10 mouse cellular contexts compared by ENCODE assay signal in genomic region chr12:21166884-21167575, GRCm38 (mm10).
DNase-seq lines count a peak whose midpoint lies in the region; ATAC-seq and TF ChIP-seq lines count a peak whose summit lies in the region.
"Had no signal": no experiment of that assay in that cellular context is flagged by ENCODE, and none has a peak within 500 bp of the region (broad histone marks: within the 10 kb centered on the region; RNA-seq: fewer than 3 reads in every experiment).

No protein-coding gene starts in this region.

- ATAC-seq in liver, postnatal 0 days: no peak
- ATAC-seq in liver, embryonic 11.5 days (replicated peaks; ENCODE audit: low FRiP score): no peak
- ATAC-seq in hematopoietic stem cell, adult 5-6 weeks (replicated peaks in 1 of 2; ENCODE audit: insufficient read depth in 1 of 2, low FRiP score in 2 of 2, low TSS enrichment in 1 of 2, low read depth in 1 of 2, poor library complexity in 2 of 2, severe bottlenecking in 2 of 2): peak; percentile 61 to 79
- ATAC-seq in intestine, embryonic 16.5 days: no peak
- ATAC-seq in forebrain, embryonic 12.5 days (ENCODE audit: low FRiP score): no peak

- no peaks in the 10 kb centered on the region for H3K9me3 ChIP-seq in liver, postnatal 0 days (ENCODE audit: low read length)
- no peaks in the 10 kb centered on the region for H3K9me3 ChIP-seq in liver, embryonic 11.5 days (ENCODE audit: control insufficient read depth, low read length)
- peaks cover 3% of the 10 kb centered on the region; the same call in 1 of the 2 replicates for H3K9me3 ChIP-seq in E14TG2a.4 (ENCODE audit: low read length)
- no peaks in the 10 kb centered on the region for H3K9me3 ChIP-seq in intestine, embryonic 16.5 days (ENCODE audit: control insufficient read depth, low read length)
- H3K9me3 ChIP-seq in forebrain, embryonic 12.5 days: 0 out of 2 replicates have a peak, but pooled peaks cover 3% of the 10 kb centered on the region
- H3K9me3 ChIP-seq: limb, embryonic 10.5 days had no signal

- TF ChIP-seq EP300 in liver, postnatal 0 days (IDR thresholded peaks at IDR 0.05; ENCODE audit: low read depth): no peak

- no peak overlapping the region; the same call in 1 of the 2 replicates for H3K9ac ChIP-seq in liver, postnatal 0 days (replicated peaks)
- no peak overlapping the region for H3K9ac ChIP-seq in liver, embryonic 11.5 days (ENCODE audit: low read depth, low read length)
- no peak overlapping the region for H3K9ac ChIP-seq in intestine, embryonic 16.5 days (ENCODE audit: low read depth, low read length)
- H3K9ac ChIP-seq in forebrain, embryonic 12.5 days: no peak overlapping the region

- no peak overlapping the region for H3K4me3 ChIP-seq in liver, postnatal 0 days (ENCODE audit: low read depth, low read length)
- H3K4me3 ChIP-seq in liver, embryonic 11.5 days (ENCODE audit: low read depth, low read length): no peak overlapping the region
- peak overlapping the region; percentile 55 for H3K4me3 ChIP-seq in E14TG2a.4 (replicated peaks; ENCODE audit: low read length)
- H3K4me3 ChIP-seq in thymus, adult 2 months (ENCODE audit: control insufficient read depth, insufficient read depth, low read length): no peak overlapping the region
- H3K4me3 ChIP-seq in intestine, embryonic 16.5 days (ENCODE audit: low read length): no peak overlapping the region
- H3K4me3 ChIP-seq in forebrain, embryonic 12.5 days (replicated peaks): no peak overlapping the region
- H3K4me3 ChIP-seq: limb, embryonic 10.5 days had no signal

- no peak for TF ChIP-seq POLR2A in thymus, adult 2 months (IDR thresholded peaks at IDR 0.05; ENCODE audit: control insufficient read depth, extremely low read depth, insufficient read depth, low read length, poor library complexity)

- H3K36me3 ChIP-seq in liver, postnatal 0 days (replicated peaks; ENCODE audit: insufficient read depth, low read length): no peaks in the 10 kb centered on the region; the same call in none of the 2 replicates
- H3K36me3 ChIP-seq in liver, embryonic 11.5 days (ENCODE audit: control insufficient read depth, insufficient read depth, low read length): 0 out of 2 replicates have a peak, but pooled peaks cover 2% of the 10 kb centered on the region
- H3K36me3 ChIP-seq in E14TG2a.4 (ENCODE audit: insufficient read depth, low read length): peaks cover 17% of the 10 kb centered on the region
- H3K36me3 ChIP-seq in thymus, adult 2 months (ENCODE audit: control insufficient read depth, insufficient read depth, low read length): no peaks in the 10 kb centered on the region
- no peaks in the 10 kb centered on the region for H3K36me3 ChIP-seq in intestine, embryonic 16.5 days (ENCODE audit: control insufficient read depth, insufficient read depth, low read length)
- H3K36me3 ChIP-seq in forebrain, embryonic 12.5 days (replicated peaks): peaks cover 25% of the 10 kb centered on the region

- no peak for TF ChIP-seq CTCF in liver, postnatal 0 days (IDR thresholded peaks at IDR 0.05; ENCODE audit: low read depth)
- TF ChIP-seq CTCF in E14TG2a.4 (conservative IDR thresholded peaks at IDR 0.05; ENCODE audit: low read length): no peak
- TF ChIP-seq CTCF in thymus, adult 2 months (IDR thresholded peaks at IDR 0.05; ENCODE audit: borderline replicate concordance, control insufficient read depth, extremely low read depth, insufficient read depth, low read length, poor library complexity): no peak

- H3K27me3 ChIP-seq in liver, postnatal 0 days (ENCODE audit: insufficient read depth, low read length): no peaks in the 10 kb centered on the region
- no peaks in the 10 kb centered on the region for H3K27me3 ChIP-seq in liver, embryonic 11.5 days (replicated peaks; ENCODE audit: control insufficient read depth, insufficient read depth, low read length)
- H3K27me3 ChIP-seq in E14TG2a.4 (ENCODE audit: insufficient read depth, low read length): no peaks in the 10 kb centered on the region
- H3K27me3 ChIP-seq in thymus, adult 2 months (ENCODE audit: control insufficient read depth, insufficient read depth, low read length): no peaks in the 10 kb centered on the region
- no peaks in the 10 kb centered on the region for H3K27me3 ChIP-seq in intestine, embryonic 16.5 days (replicated peaks; ENCODE audit: control insufficient read depth, insufficient read depth, low read length)
- H3K27me3 ChIP-seq in forebrain, embryonic 12.5 days: no peaks in the 10 kb centered on the region

- H3K27ac ChIP-seq in liver, postnatal 0 days (ENCODE audit: low read depth): peak overlapping the region; percentile 91
- no peak overlapping the region for H3K27ac ChIP-seq in liver, embryonic 11.5 days (ENCODE audit: low read depth, low read length)
- no peak overlapping the region for H3K27ac ChIP-seq in thymus, adult 2 months (ENCODE audit: control insufficient read depth, insufficient read depth, low read length)
- H3K27ac ChIP-seq in intestine, embryonic 16.5 days (ENCODE audit: low read length): no peak overlapping the region
- no peak overlapping the region for H3K27ac ChIP-seq in forebrain, embryonic 12.5 days
- H3K27ac ChIP-seq: limb, embryonic 10.5 days had no signal

- WGBS in liver, postnatal 0 days (ENCODE audit: insufficient replicate concordance): 14% methylated on average over 6 of the region's 6 CpGs
- 21% methylated on average over 6 of the region's 6 CpGs for WGBS in liver, embryonic 11.5 days
- 5% methylated on average over 6 of the region's 6 CpGs for whole genome bisulfite sequencing in thymus, adult 2 months
- 32% methylated on average over 6 of the region's 6 CpGs for WGBS in intestine, embryonic 16.5 days
- WGBS in forebrain, embryonic 12.5 days: 70% methylated on average over 6 of the region's 6 CpGs

- DNase-seq in liver, postnatal 0 days: no peak
- DNase-seq in liver, embryonic 11.5 days (ENCODE audit: low spot score): no peak
- peak; percentile 36 for DNase-seq in thymus, adult 2 months
- DNase-seq in right cerebral cortex, adult 2 months (ENCODE audit: low spot score in 2 of 2): no peak
- DNase-seq: cerebellum, adult 11-12 months had no signal

- peaks cover 18% of the 10 kb centered on the region for H3K4me1 ChIP-seq in liver, postnatal 0 days (ENCODE audit: insufficient read depth)
- H3K4me1 ChIP-seq in liver, embryonic 11.5 days (replicated peaks; ENCODE audit: control insufficient read depth, insufficient read depth, low read length): peaks cover 14% of the 10 kb centered on the region
- peaks cover 66% of the 10 kb centered on the region for H3K4me1 ChIP-seq in E14TG2a.4 (replicated peaks; ENCODE audit: low read depth, low read length)
- H3K4me1 ChIP-seq in thymus, adult 2 months (replicated peaks; ENCODE audit: control insufficient read depth, insufficient read depth, low read length): peaks cover 34% of the 10 kb centered on the region
- peaks cover 32% of the 10 kb centered on the region for H3K4me1 ChIP-seq in intestine, embryonic 16.5 days (ENCODE audit: control insufficient read depth, insufficient read depth, low read length)
- H3K4me1 ChIP-seq in forebrain, embryonic 12.5 days: peaks cover 14% of the 10 kb centered on the region; the same call in 1 of the 2 replicates

- no peak overlapping the region for H3K4me2 ChIP-seq in liver, postnatal 0 days (ENCODE audit: low read depth, low read length)
- H3K4me2 ChIP-seq in liver, embryonic 11.5 days: no peak overlapping the region
- no peak overlapping the region for H3K4me2 ChIP-seq in intestine, embryonic 16.5 days (ENCODE audit: low read depth, low read length)
- H3K4me2 ChIP-seq in forebrain, embryonic 12.5 days: no peak overlapping the region

Comparison
In these comparisons a context has a peak if more than half of its experiments do, and no peak if none do; other contexts are left out.
1. ATAC-seq: peak in hematopoietic stem cell, adult 5-6 weeks (2 of 2); none in liver, postnatal 0 days (single experiment), liver, embryonic 11.5 days (single experiment), intestine, embryonic 16.5 days (single experiment) and forebrain, embryonic 12.5 days (single experiment).